Mouse (Mus musculus): Measurements from ENCODE around the gene Tas2r134.

Tas2r134 gene

GRCm38 (mm10) chr2:51627211-51627610, at the start of gene Tas2r134:
Gene Tas2r134, plus strand, starts transcription at chr2:51627511.
- in situ Hi-C loops (cut with MboI; ENCODE audit: low sequenced_read_pairs) = no loop called here

- in situ Hi-C loops (cut with MboI; ENCODE audit: low sequenced_read_pairs) = no loop called here
These were observed 47.5 kb upstream of the Tas2r134 start for GRCm38 (mm10) chr2:51579767-51580166.

DNA sequence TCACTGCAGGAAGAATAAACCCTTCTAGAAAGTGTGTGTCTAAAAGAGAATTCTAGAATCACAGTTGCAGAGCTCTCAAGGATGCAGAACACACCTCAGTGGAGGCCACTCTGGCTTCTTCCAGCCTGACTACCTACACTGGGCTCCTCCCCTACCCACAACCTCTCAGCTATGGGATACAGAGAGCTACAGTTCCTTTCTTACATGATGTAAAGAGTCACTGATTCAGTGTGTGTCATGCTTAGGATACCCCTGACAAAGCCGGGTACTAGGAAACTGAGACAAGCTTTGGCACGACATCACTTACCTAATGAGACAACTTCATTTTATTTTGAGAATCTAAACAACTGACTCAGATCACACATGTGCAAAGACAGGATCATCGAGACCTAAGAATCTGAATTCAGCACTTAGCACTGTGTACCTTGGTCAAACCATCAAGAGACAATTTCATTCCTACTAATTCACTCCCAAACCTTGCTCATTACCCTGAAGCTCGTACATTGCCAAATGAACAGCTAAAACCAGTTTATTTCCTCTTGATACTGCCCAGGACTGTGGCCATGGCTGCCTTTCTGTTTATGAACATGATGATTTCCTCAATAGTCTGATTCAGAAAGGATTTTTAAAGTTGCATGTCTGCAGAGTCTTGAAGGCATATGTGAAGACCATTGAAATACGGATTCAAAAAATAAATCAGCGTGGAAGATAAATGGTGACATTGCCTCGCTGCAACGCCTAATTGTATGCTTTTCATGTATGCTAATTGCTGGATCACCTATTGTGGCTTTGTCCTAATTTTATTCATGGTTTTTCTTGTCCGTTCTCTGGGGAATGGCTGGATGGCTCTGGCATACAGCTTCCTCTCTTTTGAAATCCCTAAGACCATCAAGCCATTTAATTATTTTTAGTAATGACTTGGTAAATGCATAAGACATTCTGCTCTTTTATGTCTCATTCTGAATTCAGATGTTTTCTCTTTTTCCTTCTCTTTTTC, 43.0 kb upstream of the Tas2r134 start:
- in situ Hi-C loops (cut with MboI; ENCODE audit: low sequenced_read_pairs) = no loop called here

DNA sequence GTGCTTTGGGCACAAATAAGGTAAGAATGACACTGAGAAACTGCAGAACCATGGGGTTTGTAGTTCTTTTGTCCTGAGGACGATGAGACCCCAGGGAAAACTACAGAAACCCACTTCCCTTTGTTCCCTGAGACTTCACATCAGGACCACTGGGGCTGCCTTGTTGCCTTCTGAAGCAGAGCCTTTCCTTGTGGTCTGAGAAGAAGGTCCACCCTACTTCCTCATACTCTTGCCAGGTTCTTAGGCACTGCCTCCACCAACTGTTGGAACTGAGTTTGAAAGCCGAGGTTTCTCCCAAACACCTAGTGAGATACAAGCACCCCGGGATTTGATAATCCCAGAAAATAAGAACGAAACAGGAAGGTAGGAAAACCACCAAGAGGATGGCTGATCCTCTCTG, 39.0 kb upstream of the Tas2r134 start:
- in situ Hi-C loops (cut with MboI; ENCODE audit: low sequenced_read_pairs) = no loop called here

DNA sequence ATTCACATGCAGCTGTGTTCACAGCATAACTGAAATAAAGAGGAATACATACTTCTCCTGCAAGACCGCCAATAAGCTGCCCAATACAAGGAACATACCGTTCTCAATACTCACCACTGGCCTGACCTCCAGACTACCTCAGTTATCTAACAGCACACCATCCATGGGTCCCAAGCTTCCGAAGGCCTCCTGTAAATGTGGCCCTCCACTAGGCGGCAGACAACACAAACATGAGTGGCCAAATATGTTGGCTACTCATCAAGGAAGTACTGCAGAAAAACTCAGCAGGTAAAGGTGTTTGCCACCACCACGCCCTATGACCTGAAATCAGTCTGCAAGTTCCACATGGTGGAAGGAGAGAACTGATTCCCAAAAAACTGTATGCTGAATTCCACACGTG, 38.4 kb upstream of the Tas2r134 start:
- in situ Hi-C loops (cut with MboI; ENCODE audit: low sequenced_read_pairs) = no loop called here

DNA sequence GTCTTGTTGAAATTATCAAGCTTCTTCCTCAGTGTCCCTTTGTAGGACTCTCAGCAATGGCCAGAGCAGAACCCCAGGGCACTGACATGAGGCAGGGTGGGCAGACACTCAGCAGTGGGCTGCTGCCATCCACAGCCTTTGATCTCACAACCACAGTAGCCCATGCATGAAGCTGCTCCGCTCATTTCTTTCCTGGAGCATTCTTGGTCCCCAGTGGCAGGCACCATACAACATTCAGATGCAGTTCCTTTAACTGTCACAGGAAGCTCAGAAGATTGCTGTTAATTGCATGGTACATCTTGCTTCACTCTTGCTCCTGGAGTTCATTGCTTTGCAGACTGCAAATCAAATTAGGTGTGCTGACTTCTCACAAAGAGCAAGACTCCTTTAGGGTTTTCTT, 37.7 kb upstream of the Tas2r134 start:
- in situ Hi-C loops (cut with MboI; ENCODE audit: low sequenced_read_pairs) = no loop called here

GRCm38 (mm10) chr2:51590308-51590707, 37.0 kb upstream of the Tas2r134 start:
- in situ Hi-C loops (cut with MboI; ENCODE audit: low sequenced_read_pairs) = no loop called here

GRCm38 (mm10) chr2:51592157-51592556, 35.2 kb upstream of the Tas2r134 start:
- in situ Hi-C loops (cut with MboI; ENCODE audit: low sequenced_read_pairs) = no loop called here

DNA sequence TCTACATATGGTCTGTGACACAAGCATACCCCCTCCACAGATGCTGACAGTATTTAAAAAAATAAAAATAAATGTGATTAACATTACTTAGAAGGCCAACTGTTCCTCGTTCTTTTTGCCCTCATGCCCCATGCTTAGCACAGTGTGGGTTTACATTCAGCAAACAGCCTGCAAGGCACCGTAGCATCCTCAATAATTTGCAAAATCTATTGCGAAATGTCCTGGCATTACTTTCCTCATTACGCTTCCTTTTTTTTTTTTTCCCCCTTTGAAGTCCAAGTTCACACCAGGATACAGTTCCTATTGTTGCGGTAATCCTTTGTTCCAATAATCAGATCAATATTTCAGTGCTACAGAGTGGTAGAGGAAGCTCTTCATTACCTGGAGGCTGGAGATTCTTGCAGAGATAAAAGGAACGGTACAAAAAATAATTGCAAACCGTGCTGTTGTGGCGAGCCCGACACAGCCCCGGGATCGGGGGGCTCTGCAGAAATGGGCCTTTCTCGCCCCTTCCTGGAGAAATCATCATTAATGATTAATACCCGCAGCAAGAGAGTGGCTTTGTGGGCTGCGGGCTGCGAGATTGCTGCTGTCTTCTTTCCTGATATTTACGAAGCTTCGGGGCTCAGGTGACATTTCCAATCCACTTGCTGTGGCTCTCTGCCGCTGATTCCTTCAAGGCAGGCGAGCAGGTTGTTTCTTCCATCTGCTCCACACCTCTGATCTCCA, 27.7 kb upstream of the Tas2r134 start:
- in situ Hi-C loops (cut with MboI; ENCODE audit: low sequenced_read_pairs) = no loop called here

DNA sequence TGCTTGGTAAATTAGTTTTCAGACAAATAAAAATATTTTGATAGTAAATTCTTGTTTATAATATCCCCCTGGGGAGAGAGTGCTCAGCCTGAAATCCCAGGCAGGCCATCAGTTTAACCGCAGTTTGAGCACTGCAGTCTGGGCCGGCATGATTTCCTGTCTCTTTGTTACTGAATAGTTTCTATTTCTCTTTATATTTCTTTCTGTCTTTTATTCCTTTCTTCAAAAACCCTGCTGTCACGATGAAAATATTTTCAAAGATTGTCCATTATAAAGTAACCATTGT, 27.2 kb upstream of the Tas2r134 start:
- in situ Hi-C loops (cut with MboI; ENCODE audit: low sequenced_read_pairs) = no loop called here

DNA sequence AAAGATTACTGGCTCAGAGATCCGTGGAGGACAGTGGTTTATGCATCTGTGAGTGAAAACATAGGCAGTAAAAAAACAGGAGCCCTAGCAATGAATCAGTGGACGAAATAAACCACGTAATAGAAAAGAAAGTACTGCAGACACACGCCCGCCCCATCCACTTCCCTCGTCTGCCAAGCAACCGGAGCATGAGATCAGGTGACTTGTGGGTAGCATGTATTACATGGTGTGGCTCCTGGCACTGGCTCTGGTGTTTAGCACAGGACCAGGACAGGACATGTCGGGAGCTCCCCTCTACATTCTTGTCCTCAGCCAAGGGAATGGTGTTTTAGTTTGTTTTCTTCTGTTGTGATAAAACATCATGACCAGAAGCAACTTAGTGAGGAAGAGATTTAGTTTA, 26.4 kb upstream of the Tas2r134 start:
- in situ Hi-C loops (cut with MboI; ENCODE audit: low sequenced_read_pairs) = no loop called here

- in situ Hi-C loops (cut with MboI; ENCODE audit: low sequenced_read_pairs) = no loop called here
These were observed 17.0 kb upstream of the Tas2r134 start for GRCm38 (mm10) chr2:51610305-51610704.

DNA sequence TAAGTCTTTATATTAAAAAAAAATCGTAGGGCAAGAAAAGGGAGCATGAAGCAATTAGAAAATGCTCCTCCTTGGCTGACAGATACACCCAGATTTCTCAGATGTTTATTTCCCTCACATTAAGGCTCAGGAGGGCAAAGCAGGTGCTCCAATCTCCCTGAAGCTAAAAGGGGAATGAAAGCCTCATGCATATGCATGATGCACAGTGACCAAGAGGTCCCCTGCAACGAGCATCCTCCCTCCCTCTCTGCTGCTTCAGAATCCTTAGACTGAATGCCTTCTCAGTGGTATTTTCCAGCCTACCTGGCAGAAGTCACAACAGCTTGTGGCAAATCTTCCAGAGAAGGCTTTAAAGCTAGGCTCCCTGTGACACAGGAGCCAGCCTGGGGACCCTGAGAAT, 16.4 kb upstream of the Tas2r134 start:
- in situ Hi-C loops (cut with MboI; ENCODE audit: low sequenced_read_pairs) = no loop called here

DNA sequence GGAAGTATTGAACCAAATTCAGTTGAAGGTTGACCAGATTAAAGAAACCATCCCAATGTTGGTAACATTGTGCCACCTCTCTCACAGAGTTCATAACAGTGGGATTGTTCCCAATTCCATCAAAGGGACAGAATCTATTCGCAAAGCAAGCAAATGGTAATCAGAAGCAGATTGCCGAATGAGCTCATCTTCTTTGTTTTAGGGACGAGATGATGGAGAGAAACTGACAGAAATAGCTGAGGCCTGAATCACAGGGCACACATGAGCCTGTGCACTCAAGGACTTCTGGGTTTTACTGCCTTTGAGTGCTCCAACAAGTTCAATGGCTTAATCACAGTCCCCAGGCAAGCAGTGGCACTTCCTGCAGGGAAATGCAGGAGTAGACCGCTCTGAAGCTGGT, 13.6 kb upstream of the Tas2r134 start:
- in situ Hi-C loops (cut with MboI; ENCODE audit: low sequenced_read_pairs) = no loop called here

GRCm38 (mm10) chr2:51621931-51622330, 5.4 kb upstream of the Tas2r134 start:
- in situ Hi-C loops (cut with MboI; ENCODE audit: low sequenced_read_pairs) = no loop called here

- in situ Hi-C loops (cut with MboI; ENCODE audit: low sequenced_read_pairs) = no loop called here
These were observed 1.3 kb upstream of the Tas2r134 start for GRCm38 (mm10) chr2:51626007-51626406.

DNA sequence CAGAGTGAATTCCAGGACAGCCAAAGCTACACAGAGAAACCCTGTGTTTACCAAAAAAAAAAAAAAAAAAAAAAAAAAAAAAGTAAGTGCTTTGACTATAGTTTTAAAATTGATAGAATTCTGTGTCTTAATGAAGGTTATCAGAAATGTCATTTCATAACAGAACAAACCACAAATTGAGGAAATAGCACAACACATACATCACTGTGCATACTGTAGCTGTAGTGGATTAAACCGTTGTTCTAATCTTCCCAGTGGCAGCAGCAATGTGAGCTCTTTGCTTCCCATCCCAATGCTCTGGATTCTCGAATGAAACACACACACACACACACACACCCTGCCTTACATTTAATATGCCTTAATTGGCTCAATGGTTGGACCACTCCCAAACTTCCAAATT, 4.1 kb downstream of the Tas2r134 start:
- in situ Hi-C loops (cut with MboI; ENCODE audit: low sequenced_read_pairs) = no loop called here

DNA sequence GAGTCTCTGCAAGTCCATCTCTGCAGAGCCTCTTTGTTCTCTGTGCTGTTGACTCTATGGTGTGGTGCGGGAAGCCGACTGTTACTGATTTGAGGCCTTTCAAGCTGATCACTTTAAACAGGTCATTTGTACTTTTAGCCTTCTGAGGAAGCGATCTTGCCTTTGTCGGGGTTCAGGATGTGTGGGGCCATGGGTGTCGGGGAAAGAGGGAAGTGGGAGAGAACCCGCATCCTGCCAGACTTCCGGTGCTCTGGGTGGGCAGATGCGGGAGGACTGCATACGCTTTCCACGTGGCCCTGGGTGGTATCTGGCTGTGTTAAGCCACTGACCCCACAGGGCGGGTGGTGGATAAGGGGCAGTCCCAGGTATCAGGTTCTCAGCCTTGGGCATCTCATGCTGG, 10.4 kb downstream of the Tas2r134 start:
- in situ Hi-C loops (cut with MboI; ENCODE audit: low sequenced_read_pairs) = no loop called here

GRCm38 (mm10) chr2:51641635-51642034, 14.3 kb downstream of the Tas2r134 start:
- in situ Hi-C loops (cut with MboI; ENCODE audit: low sequenced_read_pairs) = no loop called here

- in situ Hi-C loops (cut with MboI; ENCODE audit: low sequenced_read_pairs) = no loop called here
These were observed 16.2 kb downstream of the Tas2r134 start for GRCm38 (mm10) chr2:51643244-51644139.

- in situ Hi-C loops (cut with MboI; ENCODE audit: low sequenced_read_pairs) = no loop called here
These were observed 20.7 kb downstream of the Tas2r134 start for GRCm38 (mm10) chr2:51647972-51648371.
